Mouse (Mus musculus) heart, postnatal 14 days (tissue): ENCODE measurements around the gene Pakap. TPM values are rescaled to one million over a fixed set of nuclear protein-coding genes. Genes with fewer than 3 reads are reported as not detected.

ENCODE experiments used
- DNase-seq, 2 experiments: peaks; one replicate each; pipeline ENCODE4 v3.0.0; 2021 to 2022
- intact Hi-C: fragments of 180-260 bp; cut with DNase I; formaldehyde crosslinking; loops from one replicate; pipeline ENCODE4 v1.15.1; 2025
- long read RNA-seq, 2 experiments: library from polyadenylated mRNA; stranded (forward); transcript quantifications; one replicate each; pipeline ENCODE4 v2.0.0; 2021
- total RNA-seq, 2 experiments: library from RNA; stranded (reverse); gene quantifications; 2 replicates each; pipeline ENCODE4 v1.2.3; 2021

The Pakap gene
- 10 to 100 TPM; 40.0 to 46.5 TPM for total RNA-seq
- long read RNA-seq, experiment 1, partial matches to known transcripts = 0 of 1 reads
- long read RNA-seq, experiment 1, other reads (novel, unspliced or antisense) = 1 of 1 reads
- long read RNA-seq, experiment 2, partial matches to known transcripts = 0 of 4 reads
- long read RNA-seq, experiment 2, other reads (novel, unspliced or antisense) = 4 of 4 reads

DNA sequence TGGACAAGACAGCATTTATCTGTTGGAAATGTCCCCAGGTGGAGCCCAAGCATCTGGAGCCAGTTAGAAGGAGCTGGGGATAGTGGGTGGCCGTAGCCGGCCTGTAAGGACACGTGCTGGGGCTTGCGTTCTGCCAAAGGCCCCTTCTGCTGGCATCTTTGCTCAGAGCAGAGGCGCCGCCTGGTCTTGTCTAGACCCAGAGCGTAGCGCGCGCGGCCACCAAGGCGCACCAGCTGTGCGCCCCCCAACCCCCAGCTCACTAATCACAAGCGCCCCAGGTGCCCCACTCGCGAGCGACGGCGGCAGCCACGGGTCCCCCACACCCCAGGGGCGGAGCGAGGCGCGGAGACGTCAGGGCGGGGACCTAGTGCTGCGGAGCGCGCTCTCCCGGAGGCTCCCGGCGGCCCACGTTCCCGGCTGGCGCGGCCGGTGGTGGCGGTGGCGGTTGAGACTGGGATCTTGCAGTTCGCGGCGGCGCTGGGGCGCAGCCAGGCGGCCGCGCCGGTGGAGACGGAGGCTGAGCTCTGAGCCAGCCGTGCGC lies at the start of gene Pakap:
Pakap (plus strand) TSS at position 514 of the 541 bp plus-strand sequence.
- DNase-seq = peak; percentile 78 to 81
- intact Hi-C loops = loop anchor here (2.0 kb wide), 1 partner anchor 39 kb away; no protein-coding TSS in a partner anchor

DNA sequence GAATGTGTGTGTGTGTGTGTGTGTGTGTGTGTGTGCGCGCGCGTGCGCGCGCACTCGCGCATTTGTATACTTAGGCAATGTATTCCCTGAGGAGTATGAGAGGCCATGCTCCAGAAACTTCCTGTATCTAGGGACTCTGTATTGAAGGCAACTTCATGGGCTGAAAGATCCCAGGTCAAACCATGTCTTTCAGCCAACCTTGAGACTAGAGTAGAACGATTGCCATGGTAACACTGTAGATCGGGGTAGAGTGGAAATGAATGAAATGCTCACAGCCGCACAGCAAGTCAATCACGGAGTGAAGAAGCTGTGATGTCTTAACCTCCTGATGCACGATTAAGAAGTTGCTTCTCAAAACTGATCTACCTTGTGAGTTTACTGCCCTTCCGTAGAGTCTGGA lies 44.5 kb upstream of the Pakap start:
- intact Hi-C loops = no loop called here
- no peak for DNase-seq

DNA sequence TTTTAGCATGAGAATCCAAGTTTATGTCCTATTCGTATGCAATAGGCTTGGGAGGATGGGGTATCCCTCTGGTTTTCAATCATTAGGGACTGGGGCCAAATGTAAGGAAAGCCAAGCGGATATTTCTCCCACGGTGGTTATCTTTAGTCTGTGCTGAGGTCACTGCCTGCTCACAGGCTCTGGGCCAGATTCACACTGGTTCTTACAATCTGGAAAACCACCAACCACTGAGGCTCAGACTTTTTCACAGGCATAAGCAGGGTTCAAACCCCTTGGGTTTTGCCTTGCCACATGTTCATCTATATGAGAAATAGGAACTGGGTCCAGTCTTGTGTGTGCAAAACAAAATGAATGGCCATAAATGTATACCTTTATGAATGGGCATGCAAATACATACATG lies 43.5 kb upstream of the Pakap start:
- DNase-seq = peak; percentile 31 to 45
- intact Hi-C loops = no loop called here

DNA sequence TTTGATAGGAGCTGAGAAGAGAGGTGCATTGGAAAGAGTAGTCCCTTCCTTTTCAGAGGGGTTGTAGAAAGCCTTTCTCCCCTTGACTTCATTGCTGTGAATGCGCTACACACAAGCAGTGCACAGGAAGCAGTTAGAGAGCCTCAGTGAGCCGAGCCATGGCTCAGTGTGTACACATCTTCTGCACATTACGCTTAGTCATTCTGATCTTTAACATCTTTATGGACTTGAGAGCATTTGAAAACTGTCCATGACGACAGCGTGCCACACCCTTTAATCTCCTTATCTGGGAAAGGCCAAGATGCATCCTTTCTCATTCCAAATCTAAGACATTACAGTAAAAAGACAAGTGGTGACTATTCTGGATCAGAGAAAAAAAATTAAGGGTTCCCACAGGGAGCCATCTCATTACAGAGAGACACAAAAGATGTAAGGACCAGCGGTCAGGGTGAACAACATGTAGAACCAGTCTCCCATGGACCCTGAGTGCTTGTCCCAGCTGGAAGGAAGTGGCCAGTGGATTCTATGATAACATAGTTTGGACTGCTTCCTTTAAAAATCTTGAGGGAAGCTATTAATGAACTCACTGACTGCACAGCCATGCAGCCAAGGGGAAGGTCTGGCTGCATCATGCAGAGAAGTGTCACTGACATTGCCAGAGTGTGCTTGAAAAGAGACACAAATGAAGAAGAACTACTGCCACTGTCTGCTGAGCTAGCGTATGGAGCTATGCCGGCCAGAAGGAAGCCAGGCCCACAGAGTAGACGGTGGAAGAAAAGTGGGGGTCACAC lies 42.6 kb upstream of the Pakap start:
- peak; percentile 7 to 19 for DNase-seq
- intact Hi-C loops = no loop called here

DNA sequence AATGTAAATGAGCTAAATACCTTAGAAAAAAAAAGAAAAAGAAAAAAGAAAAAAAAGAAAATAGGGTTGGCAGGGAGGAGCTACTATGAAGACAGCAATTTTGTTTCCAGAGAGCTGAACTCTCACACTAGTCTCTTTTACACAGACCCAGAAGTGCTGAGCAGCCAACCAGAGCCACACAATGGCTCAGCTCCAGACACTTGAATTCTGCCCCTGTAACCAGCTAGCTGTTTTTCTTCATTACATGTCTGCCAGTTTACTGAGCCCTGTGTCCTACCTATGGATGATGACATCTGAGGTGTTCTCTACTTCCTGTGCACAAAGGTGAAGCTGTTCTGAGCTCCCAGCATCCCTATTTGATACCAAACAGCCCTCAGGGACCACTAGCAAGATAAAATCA lies 39.7 kb upstream of the Pakap start:
- DNase-seq = no peak
- intact Hi-C loops = no loop called here

DNA sequence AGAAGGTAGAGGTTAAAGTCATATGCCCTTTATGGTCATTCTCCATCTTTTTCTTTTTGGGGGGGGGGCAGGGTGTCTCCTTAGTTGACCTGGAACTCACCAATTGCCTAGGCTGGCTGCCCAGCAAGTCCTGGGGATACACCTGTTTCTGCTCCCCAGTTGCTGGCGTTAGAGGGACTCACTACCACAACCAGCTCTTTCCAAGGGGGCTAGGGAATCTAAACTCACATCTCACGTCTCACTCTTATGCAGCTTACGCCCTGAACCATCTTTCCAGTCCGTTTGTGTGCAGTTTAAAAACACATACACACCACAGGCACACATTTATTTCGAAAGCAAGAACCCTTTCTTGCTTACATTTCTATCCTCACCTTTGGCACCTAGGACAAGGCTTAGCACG lies 34.3 kb upstream of the Pakap start:
- intact Hi-C loops = no loop called here

DNA sequence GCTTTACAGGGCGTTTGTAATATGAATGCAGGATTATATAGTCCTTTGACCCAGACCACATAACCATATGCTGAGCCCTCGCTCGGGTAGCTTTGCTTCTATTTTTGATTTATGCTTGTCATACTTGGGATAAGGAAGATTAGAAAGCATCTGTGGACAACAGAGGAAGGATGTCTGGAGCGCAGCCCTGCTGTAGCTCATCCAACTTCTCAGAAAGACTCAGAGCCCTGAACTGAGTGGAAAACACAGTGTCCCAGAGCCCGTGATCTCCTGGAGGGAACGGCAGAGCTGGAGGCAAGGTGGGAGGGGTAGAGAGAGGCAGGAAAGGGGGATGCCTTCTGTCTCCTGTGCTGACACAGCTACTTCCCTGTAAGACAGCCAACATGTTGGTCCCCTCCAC lies 33.7 kb upstream of the Pakap start:
- intact Hi-C loops = no loop called here
- DNase-seq = peak; percentile 8 to 10

More for the DNA sequence above, 34.3 kb upstream of the Pakap start:
- DNase-seq = no peak

DNA sequence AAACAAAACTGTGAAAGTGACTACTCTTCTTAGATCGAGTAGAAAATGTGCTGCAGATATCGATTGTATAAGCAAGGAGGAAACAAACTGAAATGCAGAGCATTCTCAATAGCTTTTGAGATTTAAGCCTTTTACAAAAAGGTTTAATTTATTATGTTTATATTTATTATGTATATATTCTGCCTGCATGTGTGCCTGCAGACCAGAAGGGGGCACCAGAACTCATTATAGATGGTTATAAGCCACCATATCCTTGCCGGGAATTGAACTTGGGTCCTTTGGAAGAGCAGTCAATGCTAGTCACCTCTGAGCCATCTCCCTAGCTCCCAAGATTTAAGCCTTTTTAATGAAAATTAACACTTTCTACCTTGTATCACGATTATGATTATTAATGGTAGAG lies 32.9 kb upstream of the Pakap start:
- DNase-seq = no peak
- intact Hi-C loops = no loop called here

DNA sequence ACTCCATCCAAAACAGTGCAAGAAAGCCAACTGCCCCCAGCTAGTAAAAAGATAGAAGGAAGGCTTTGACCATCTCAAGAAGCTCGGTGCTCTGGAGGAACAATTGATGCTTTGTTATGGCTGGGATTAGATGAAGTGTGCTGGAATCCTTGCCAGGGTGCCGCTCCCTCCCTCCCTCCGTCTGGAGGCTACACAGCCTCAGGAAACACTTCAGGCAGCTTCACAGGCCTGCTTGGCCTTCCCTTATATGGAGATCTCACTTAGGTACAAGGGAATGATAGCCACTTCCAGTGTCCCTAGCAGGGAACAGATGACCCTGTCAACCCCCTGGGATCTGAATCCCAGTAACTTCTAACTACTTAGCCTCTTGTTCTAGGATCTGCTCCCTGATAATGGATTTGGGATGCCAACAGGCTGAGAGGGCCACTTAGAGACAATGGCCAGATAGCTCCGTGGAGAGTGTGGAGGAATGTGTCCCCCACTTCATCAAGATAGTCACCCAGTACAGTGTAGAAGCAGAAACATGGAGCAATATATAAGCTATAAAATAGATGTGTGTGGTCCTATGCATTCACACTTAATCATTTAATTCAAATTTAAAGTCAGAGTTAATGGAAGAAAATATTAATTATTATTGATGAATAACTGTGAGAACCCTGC lies 29.8 kb upstream of the Pakap start:
- DNase-seq = peak in 1 of 2 experiments; percentile 25
- intact Hi-C loops = no loop called here

DNA sequence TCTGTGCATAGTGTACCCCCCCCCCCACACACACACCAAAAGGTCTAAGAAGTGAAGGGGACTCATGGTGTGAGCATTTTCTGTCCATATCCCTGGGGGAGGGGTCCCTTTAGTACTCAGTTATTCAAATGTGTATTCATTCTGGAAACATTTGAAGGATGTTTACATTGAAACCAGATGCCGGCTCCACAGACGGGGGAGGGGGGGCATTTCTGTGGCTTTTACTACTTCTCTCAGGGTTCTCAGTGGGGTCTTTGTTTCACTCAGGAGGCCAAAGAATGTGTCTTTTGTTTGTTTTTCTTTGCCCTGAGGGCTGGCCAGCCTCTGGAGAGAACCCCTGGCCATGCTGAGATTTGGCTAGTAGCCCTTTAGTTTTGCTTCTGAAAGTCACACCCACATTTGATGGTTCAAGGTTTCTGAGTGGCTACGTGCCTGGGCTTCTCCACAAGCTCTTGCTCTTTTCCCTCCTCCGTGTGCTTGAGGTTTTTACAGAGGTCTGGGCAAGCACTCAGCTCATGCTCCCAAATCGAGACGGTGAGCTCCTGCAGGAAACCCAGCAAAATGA lies 24.2 kb upstream of the Pakap start:
- intact Hi-C loops = no loop called here

DNA sequence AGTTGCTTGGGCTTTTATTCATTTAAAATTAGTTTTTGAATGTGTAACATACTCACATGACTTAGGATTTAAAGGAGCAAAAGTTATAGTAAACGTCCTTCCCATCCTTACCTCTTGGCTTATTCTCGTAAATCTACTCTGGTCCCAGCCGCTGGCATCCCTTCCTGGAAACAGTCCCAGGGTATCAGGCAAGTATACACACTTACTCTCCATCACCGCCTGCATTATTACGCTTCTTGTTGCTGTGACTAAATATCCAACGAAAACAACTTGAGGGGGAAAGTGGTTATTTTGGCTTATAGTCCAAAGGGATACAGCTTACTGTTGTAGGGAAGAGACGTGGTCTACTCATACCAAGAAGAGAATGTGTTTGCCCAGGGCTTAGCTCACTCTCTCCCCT lies 20.2 kb upstream of the Pakap start:
- no peak for DNase-seq
- intact Hi-C loops = no loop called here

More for the DNA sequence above, 24.2 kb upstream of the Pakap start:
- no peak for DNase-seq

DNA sequence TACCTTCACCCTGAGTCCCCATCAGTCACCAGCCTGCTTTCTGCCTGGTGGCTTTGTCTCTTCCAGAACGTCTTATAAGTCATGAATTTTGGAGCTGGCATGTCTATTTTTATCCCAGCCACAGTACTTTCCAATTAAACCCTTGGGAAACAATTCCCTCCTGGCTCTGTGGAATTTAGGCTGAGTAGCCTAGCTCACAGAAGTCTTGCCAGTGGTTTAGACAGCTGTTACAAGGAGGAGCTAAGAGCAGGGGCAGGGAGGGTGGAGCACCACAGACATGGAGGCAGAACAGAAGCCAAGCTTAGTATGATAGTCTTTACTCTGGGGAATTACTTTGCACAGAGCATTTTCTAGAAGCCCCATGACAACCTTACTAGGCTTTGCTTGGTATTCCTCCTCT lies 17.8 kb upstream of the Pakap start:
- intact Hi-C loops = no loop called here

DNA sequence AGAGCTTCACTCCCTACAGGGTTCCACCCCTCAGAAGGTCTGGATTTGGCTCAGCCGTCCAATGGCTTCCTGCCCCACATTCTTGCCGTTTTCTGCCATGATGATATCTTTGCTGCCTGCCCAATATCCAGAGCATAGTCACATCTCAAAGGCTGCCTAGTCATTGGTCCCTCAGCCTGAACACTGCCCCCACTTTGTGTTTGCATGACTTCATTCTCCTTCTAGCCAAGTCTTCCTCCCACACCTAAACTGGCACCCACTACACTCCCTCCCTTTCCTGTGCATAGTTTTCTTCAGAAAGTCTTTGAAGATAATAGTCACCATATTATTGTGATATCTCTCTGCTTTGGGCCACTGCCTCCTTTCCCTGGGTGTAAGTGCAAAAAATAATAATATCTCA lies 10.9 kb upstream of the Pakap start:
- no peak for DNase-seq
- intact Hi-C loops = no loop called here

More for the DNA sequence above, 17.8 kb upstream of the Pakap start:
- no peak for DNase-seq

DNA sequence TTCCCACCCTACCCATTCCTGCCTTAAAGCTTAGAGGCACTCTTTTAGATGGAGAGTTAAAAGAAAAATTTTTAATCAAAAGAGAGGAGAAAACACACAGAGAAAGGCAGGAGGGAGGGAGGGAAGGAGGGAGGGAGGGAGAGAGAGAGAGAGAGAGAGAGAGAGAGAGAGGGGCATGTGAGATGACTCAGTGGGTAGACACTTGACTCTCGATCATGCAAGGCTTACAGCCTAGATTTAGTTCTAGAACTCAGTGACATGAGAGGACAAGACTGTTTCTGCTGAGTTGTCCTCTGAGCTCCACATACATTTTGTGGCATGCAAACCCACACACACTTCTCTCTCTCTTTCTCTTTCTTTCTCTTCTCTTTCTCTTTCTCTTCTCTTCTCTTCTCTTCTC lies 8.5 kb upstream of the Pakap start:
- no peak for DNase-seq
- intact Hi-C loops = no loop called here

DNA sequence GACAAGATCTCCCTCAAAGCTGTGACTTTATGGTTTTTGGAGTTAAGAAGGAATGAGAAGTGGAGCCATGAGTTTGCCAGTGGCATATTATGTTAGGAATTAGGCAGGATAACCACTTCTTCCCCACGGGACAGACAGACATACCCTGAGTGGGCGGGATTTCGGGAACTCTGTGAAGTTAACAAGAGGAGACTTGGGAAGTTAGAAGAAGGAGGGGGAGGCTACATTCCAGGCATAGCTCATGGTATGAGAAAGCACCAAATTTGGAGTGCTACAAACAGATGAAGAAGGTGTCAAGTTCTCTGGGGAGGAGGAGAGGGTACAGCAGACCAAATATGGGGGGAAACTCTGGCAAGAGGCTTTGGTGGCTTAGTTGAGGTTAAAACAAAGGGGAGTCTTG lies 8.0 kb upstream of the Pakap start:
- DNase-seq = no peak
- intact Hi-C loops = no loop called here

DNA sequence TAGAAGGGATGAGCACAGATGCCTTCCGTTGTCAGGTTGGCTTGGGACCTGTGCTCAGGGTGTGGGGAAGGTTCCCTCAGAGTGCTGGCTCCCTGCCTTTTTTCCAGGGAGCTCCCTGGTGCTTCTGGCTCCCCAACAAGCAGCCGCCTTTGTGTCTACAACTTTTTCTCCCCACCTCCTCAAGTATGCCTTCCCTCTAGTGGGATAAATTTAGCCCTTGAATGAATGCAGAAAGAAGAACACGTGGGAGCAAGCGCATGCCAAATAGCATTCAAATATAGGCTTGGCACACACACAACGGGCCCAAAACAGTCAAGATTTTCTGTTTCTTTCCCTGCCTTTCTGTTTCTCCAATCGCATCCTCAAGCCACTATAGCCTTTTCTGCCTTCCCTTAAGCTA lies 6.9 kb upstream of the Pakap start:
- intact Hi-C loops = no loop called here
- DNase-seq = peak; percentile 13 to 40

DNA sequence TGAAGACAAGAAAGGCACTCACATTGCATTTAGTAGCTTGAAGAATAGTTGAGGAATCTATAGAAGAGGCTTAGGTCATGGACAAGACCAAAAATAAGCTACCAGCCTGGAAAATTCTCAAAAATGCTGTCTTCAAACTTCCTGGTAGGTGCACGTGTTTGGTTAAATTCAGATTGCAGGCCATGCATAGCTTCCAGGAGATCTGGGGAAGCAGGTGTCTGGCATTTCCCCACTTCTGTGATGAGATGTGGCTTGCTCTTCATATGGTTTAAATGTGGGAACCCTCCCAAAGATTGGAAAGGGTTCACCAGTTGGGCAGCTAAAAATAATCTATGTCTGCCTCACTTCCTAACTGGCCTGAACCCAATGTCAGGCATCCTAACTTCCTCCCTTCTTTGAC lies 2.7 kb upstream of the Pakap start:
- intact Hi-C loops = no loop called here
- DNase-seq = no peak

DNA sequence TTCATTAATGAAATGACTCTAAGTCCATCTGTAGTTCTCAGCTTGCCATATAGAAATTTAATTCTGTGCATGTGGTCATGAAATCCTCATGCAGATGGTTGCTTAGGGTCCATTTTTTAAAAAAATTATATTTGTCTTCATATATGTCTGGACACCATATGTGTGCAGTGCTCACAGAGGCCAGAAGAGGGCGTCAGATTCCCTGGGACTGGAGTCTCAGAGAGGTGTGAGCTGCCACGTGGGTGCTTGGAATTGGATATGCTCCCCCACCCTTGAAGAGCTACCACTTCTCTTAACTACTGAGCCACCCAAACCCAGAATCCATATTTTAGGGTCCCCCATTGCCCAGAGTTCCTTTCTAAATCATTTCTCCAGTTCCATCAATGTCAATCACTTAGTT lies 2.2 kb upstream of the Pakap start:
- DNase-seq = no peak
- intact Hi-C loops = no loop called here

DNA sequence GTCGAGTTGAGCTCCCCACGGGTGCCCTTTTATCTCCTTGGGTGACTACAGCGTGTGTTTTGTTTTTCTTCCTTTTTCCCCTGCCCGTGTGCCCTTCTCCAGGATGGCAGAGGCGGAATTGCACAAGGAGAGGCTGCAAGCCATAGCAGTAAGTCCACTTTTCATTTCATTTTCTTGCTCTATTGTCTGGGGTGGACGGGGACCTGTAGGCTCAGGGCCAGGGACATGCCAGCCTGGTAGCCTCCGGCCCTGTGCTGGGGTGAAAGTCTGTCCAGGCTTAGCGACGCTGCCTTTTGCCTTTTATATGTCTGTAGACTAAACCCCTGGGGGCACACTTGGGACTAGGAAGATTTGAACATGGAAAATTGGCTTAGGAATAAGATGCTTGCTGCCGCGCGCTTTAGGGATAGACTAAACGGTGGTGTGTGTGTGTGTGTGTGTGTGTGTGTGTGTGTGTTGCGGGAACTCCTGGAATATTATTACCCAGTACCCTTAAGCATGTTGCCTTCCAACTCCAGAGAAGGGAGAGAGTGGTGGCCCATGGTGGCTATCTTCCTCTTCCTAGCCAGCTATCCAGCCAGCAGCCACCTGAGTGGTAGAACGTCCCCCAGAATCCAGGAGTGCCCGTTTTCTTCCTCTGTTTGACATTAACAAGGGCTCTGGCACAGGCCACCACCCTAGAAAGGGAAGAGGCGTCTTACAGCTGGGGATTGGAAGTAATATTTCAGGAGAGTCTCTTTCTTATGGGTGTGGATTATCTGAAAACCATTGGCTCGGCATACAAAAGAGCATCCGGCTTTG lies 489 bp downstream of the Pakap start:
- peak in 1 of 2 experiments; percentile 37 for DNase-seq
- intact Hi-C loops = loop anchor here (2.0 kb wide), 1 partner anchor 38 kb away; no protein-coding TSS in a partner anchor

DNA sequence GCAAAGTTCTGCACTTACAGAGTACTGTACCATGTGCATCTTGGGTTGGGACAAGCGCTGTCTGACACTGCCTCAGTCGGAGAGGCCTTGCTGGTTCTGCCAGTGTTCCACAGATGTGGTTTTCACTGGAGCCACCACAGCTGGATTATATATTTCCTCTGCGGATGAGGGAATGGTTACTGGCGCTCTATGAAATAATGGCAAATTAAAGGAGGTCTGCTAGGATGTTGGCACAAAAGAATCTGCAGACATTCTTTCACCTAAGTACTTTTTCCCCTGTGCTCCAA lies 1.0 kb downstream of the Pakap start:
- DNase-seq = no peak
- intact Hi-C loops = loop anchor here (2.0 kb wide), 1 partner anchor 38 kb away; no protein-coding TSS in a partner anchor
